Comparison of ENCODE assay signal across 17 mouse cellular contexts in the genomic region with DNA sequence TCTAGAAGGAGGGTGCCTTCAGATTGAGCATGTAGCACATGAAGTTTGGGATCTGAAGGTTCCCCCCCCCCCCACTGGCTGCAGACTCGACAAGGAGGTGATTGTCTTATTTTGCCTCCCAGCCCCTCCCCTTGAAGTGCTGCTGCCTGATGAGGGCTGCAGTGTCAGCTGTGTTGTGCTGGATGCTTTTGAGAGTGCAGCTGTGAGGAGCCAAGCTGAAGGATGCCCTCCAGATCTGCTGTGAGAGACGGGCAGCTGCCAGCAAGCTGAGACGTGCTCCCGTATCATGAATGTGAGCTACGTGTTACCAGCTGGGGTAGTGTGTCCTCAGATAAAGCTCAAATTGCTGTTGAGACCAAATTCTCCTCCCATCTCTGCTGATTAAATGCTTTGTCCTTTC.
DNase-seq lines count a peak whose midpoint lies in the region; ATAC-seq and TF ChIP-seq lines count a peak whose summit lies in the region.
"Had no signal": no experiment of that assay in that cellular context is flagged by ENCODE, and none has a peak within 500 bp of the region (broad histone marks: within the 10 kb centered on the region; RNA-seq: fewer than 3 reads in every experiment).

No protein-coding gene starts in this region.

- no peak for TF ChIP-seq POLR2A in cerebellum, adult 2 months (IDR thresholded peaks at IDR 0.05; ENCODE audit: borderline replicate concordance, insufficient read depth, low read length)

- intact Hi-C loops in heart, postnatal 36 days (cut with DNase I) = no loop called here

- DNase-seq in heart, adult 11 months = peak; percentile 43
- DNase-seq in heart, postnatal 36 days = no peak
- DNase-seq in thymus, postnatal 0 days (ENCODE audit: low spot score) = peak; percentile 3
- DNase-seq in thymus, postnatal 10 days (ENCODE audit: low spot score in 2 of 2) = no peak
- no peak for DNase-seq in kidney, adult 11 months
- DNase-seq in cerebellum, adult 2 months = no peak
- DNase-seq: B cell, adult 2 months; cerebellum, adult 11 months; gastrocnemius, postnatal 36 days; lung, postnatal 14 days had no signal

- no peaks in the 10 kb centered on the region for H3K9me3 ChIP-seq in midbrain, embryonic 13.5 days
- H3K9me3 ChIP-seq in midbrain, embryonic 15.5 days = no peaks in the 10 kb centered on the region
- H3K9me3 ChIP-seq: embryonic facial prominence, embryonic 15.5 days had no signal

- no peak for TF ChIP-seq CTCF in cerebellum, adult 2 months (IDR thresholded peaks at IDR 0.05; ENCODE audit: borderline replicate concordance, insufficient read depth, low read depth, low read length)

- no peaks in the 10 kb centered on the region for H3K27me3 ChIP-seq in midbrain, embryonic 13.5 days
- H3K27me3 ChIP-seq in midbrain, embryonic 15.5 days (replicated peaks) = no peaks in the 10 kb centered on the region
- no peaks in the 10 kb centered on the region for H3K27me3 ChIP-seq in cerebellum, adult 2 months (ENCODE audit: control insufficient read depth, insufficient read depth, low read length)
- H3K27me3 ChIP-seq: embryonic facial prominence, embryonic 15.5 days had no signal

- no peak overlapping the region for H3K9ac ChIP-seq in midbrain, embryonic 13.5 days (replicated peaks)
- no peak overlapping the region for H3K9ac ChIP-seq in midbrain, embryonic 15.5 days
- H3K9ac ChIP-seq: embryonic facial prominence, embryonic 15.5 days; liver, embryonic 14.5 days had no signal

- peaks cover 11% of the 10 kb centered on the region for H3K4me1 ChIP-seq in midbrain, embryonic 13.5 days (replicated peaks)
- 0 out of 2 replicates have a peak, but pooled peaks cover 4% of the 10 kb centered on the region for H3K4me1 ChIP-seq in midbrain, embryonic 15.5 days
- peaks cover 13% of the 10 kb centered on the region; the same call in 1 of the 2 replicates for H3K4me1 ChIP-seq in cerebellum, adult 2 months (ENCODE audit: control insufficient read depth, insufficient read depth, low read length)
- H3K4me1 ChIP-seq: embryonic facial prominence, embryonic 15.5 days had no signal

- no peak overlapping the region for H3K4me2 ChIP-seq in midbrain, embryonic 13.5 days (replicated peaks)
- no peak overlapping the region for H3K4me2 ChIP-seq in midbrain, embryonic 15.5 days
- H3K4me2 ChIP-seq: embryonic facial prominence, embryonic 15.5 days; heart, embryonic 11.5 days had no signal

- no peaks in the 10 kb centered on the region for H3K36me3 ChIP-seq in midbrain, embryonic 13.5 days
- no peaks in the 10 kb centered on the region for H3K36me3 ChIP-seq in midbrain, embryonic 15.5 days (replicated peaks)
- H3K36me3 ChIP-seq: embryonic facial prominence, embryonic 15.5 days had no signal

- H3K27ac ChIP-seq in midbrain, embryonic 13.5 days = no peak overlapping the region
- H3K27ac ChIP-seq in midbrain, embryonic 15.5 days = no peak overlapping the region
- H3K27ac ChIP-seq in cerebellum, adult 2 months (ENCODE audit: insufficient read depth, low read length) = no peak overlapping the region
- H3K27ac ChIP-seq: embryonic facial prominence, embryonic 15.5 days; liver, embryonic 14.5 days; stomach, postnatal 0 days had no signal

- 59% methylated on average over 5 of the region's 5 CpGs for WGBS in midbrain, embryonic 13.5 days
- WGBS in midbrain, embryonic 15.5 days = 51% methylated on average over 5 of the region's 5 CpGs
- 55% methylated on average over 5 of the region's 5 CpGs for WGBS in cerebellum, adult 2 months

- no peak overlapping the region for H3K4me3 ChIP-seq in midbrain, embryonic 13.5 days (replicated peaks)
- H3K4me3 ChIP-seq in midbrain, embryonic 15.5 days = no peak overlapping the region
- H3K4me3 ChIP-seq in cerebellum, adult 2 months (replicated peaks; ENCODE audit: insufficient read depth, low read depth, low read length) = no peak overlapping the region
- H3K4me3 ChIP-seq: embryonic facial prominence, embryonic 15.5 days had no signal

- 0 out of 2 replicates have a peak, but pooled peaks have one; percentile 34 for ATAC-seq in midbrain, embryonic 13.5 days
- ATAC-seq in midbrain, embryonic 15.5 days (replicated peaks) = no peak; the same call in 1 of the 2 replicates
- ATAC-seq: intestine, embryonic 16.5 days had no signal

Comparison
In these comparisons a context has a peak if more than half of its experiments do, and no peak if none do; other contexts are left out.
1. DNase-seq: peak in heart, adult 11 months (single experiment) and thymus, postnatal 0 days (single experiment); none in heart, postnatal 36 days (0 of 2), thymus, postnatal 10 days (0 of 2), kidney, adult 11 months (single experiment) and cerebellum, adult 2 months (0 of 2).